Mouse (Mus musculus) heart, postnatal 0 days (tissue): ENCODE results near the gene Gm37240. TPM values are rescaled to one million over a fixed set of nuclear protein-coding genes. Genes with fewer than 3 reads are reported as not detected.

Source experiments
- ATAC-seq: fragments of 200-750 bp; cut with Nextera tagmentation; 2 replicates; pipeline ENCODE4 v1.8.0; 2017; ENCODE audit warnings: low read depth, moderate number of reproducible peaks, moderate library complexity; ENCODE audit not compliant: insufficient read depth
- DNase-seq: peaks from one replicate; pipeline ENCODE4 v3.0.0-alpha.2; 2016; ENCODE audit warnings: low spot score
- H3K27ac ChIP-seq: fragments of 300-500 bp; sonication (generic); 2 replicates; pipeline ENCODE4 v1.5.1; 2014; ENCODE audit warnings: low read depth, mild to moderate bottlenecking
- H3K27me3 ChIP-seq: fragments of 300-500 bp; sonication (generic); 2 replicates; pipeline ENCODE4 v1.6.1; 2014; ENCODE audit warnings: low read length, mixed read lengths; ENCODE audit not compliant: control insufficient read depth, insufficient read depth
- H3K36me3 ChIP-seq: fragments of 300-500 bp; sonication (generic); replicated peaks from 2 replicates; pipeline ENCODE4 v1.6.1; 2014; ENCODE audit warnings: low read length, mixed read lengths; ENCODE audit not compliant: control insufficient read depth, insufficient read depth
- H3K4me1 ChIP-seq: fragments of 300-500 bp; sonication (generic); 2 replicates; pipeline ENCODE4 v1.6.1; 2014; ENCODE audit warnings: antibody characterized with exemption; ENCODE audit not compliant: control insufficient read depth, insufficient read depth
- H3K4me2 ChIP-seq: fragments of 300-500 bp; sonication (generic); 2 replicates; pipeline ENCODE4 v1.6.1; 2014; ENCODE audit warnings: low read depth, mild to moderate bottlenecking, low read length, moderate library complexity
- H3K4me3 ChIP-seq: fragments of 300-500 bp; sonication (generic); 2 replicates; pipeline ENCODE4 v1.5.1; 2014; ENCODE audit warnings: low read depth, low read length
- H3K9ac ChIP-seq: fragments of 300-500 bp; sonication (generic); replicated peaks from 2 replicates; pipeline ENCODE4 v1.6.1; 2014; ENCODE audit warnings: low read depth, low read length, mixed read lengths
- H3K9me3 ChIP-seq: fragments of 300-500 bp; sonication (generic); replicated peaks from 2 replicates; pipeline ENCODE4 v1.6.1; 2016; ENCODE audit warnings: low read length; ENCODE audit not compliant: control insufficient read depth
- CTCF ChIP-seq: IDR thresholded peaks from 2 replicates; pipeline ENCODE4 v1.5.1; 2016; ENCODE audit warnings: antibody characterized with exemption, control low read depth, low read depth
- EP300 ChIP-seq: IDR thresholded peaks from 2 replicates; pipeline ENCODE4 v1.6.1; 2016; ENCODE audit warnings: antibody characterized with exemption, low read depth
- WGBS: fragments of 180-500 bp; shearing (Covaris S2); extraction: QIAGEN DNeasy Blood & Tissue Kit; methylation state at CpG from one replicate; pipeline ENCODE4 v1.1.7; 2014; 5-methylcytosine and 5-hydroxymethylcytosine counted together
- polyA plus RNA-seq: library from polyadenylated mRNA; unstranded; fragments of >200 nt; fragmentation: Nextera tagmentation; extraction: Ambion mirVana; gene quantifications from 2 replicates; pipeline ENCODE4 v1.2.1, GENCODE M21; 2015
- total RNA-seq: library from RNA; depleted of rRNA; stranded (reverse); fragments of >200 nt; gene quantifications from 2 replicates; pipeline ENCODE4 v1.2.3, GENCODE M21; 2014; ENCODE audit warnings: low replicate concordance

Gm37240 gene
- total and polyA plus RNA-seq, 2 experiments from 2014 or later, result 21.7 to 72.1 TPM

DNA sequence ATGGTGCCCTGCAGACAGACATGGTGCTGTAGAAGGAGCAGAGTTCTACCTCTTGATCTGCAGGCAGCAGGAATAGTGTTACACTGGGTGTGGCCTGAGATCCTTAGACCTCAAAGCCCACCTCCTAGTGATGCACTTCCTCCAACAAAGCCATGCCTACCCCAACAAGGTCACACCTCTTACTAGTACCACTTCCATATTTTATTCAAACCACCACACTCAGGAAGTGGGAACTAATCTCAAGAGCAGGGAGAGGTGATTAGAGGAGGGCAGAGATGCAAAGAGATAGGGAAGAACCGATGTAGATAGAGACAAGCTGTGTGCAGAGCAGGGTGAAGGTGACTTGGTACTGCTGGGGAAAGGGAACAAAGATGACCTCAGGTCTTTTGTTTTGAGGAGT, 773.8 kb downstream of the Gm37240 start:
- Histone ChIP-seq H3K27ac (no peak overlapping the region), H3K27me3 (no peaks in the 10 kb centered on the region), H3K36me3 (no peaks in the 10 kb centered on the region), H3K4me2 (no peak overlapping the region), H3K9me3 (no peaks in the 10 kb centered on the region), H3K4me3 (no peak overlapping the region), H3K9ac (no peak overlapping the region), H3K4me1 (peaks cover 19% of the 10 kb centered on the region; the same call in 1 of the 2 replicates)
- ATAC-seq (no peak), DNase-seq (no peak)
- whole genome bisulfite sequencing, result 41% methylated on average over 1 of the region's 1 CpGs
- no peak for TF ChIP-seq CTCF
- TF ChIP-seq EP300, result no peak

DNA sequence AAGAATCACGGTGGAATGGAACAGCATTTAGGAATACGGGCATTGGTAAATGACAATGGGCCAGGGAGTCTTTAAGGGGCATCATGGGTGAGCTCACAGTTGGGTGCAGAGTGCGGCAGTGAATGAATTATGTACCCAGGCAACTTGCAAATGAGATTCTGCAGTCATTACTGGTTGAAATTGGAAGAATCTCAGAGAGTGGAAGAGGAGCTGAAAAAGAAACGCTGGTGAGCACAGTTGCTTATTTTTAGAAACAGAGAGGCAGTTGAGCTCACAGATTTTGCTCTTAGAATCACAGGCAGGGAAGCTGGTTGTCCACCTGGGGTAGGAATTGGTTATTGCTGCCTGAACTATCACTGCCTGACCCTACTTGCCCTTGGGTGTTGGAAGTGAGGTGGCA, 776.6 kb downstream of the Gm37240 start:
- Histone ChIP-seq H3K4me3 (no peak overlapping the region), H3K9me3 (no peaks in the 10 kb centered on the region), H3K4me2 (no peak overlapping the region), H3K36me3 (no peaks in the 10 kb centered on the region), H3K9ac (no peak overlapping the region), H3K27ac (no peak overlapping the region), H3K27me3 (no peaks in the 10 kb centered on the region), H3K4me1 (peaks cover 13% of the 10 kb centered on the region; the same call in 1 of the 2 replicates)
- WGBS, result 49% methylated on average over 4 of the region's 4 CpGs
- TF ChIP-seq CTCF (no peak), EP300 (no peak)
- ATAC-seq (no peak), DNase-seq (peak; percentile 7)

GRCm38 (mm10) chr3:85109221-85109620, 778.1 kb downstream of the Gm37240 start:
- Histone ChIP-seq H3K27ac (no peak overlapping the region), H3K27me3 (no peaks in the 10 kb centered on the region), H3K4me2 (no peak overlapping the region), H3K4me1 (peaks cover 13% of the 10 kb centered on the region; the same call in 1 of the 2 replicates), H3K4me3 (no peak overlapping the region), H3K9ac (no peak overlapping the region), H3K9me3 (no peaks in the 10 kb centered on the region), H3K36me3 (no peaks in the 10 kb centered on the region)
- no peak for ATAC-seq
- 49% methylated on average over 2 of the region's 2 CpGs for WGBS
- DNase-seq, result no peak
- no peak for TF ChIP-seq CTCF
- no peak for TF ChIP-seq EP300

DNA sequence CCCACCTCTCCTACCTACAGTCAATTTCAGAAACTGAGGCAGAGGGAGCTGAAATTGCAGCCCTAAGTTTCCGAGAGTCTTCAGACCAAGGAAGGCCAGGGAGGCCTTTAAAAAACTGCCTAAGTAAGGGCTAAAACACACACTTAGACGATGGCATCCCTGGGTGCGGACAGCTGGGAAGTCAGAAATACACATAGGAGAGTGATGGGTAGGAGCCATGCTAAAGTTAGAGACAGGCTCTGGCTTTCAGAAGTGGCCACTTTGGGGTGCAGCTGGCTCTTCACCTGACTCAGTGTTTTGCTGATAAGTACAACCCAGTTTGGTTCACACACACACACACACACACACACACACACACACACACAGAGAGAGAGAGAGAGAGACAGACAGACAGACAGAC, 778.9 kb downstream of the Gm37240 start:
- Histone ChIP-seq H3K27ac (no peak overlapping the region), H3K9me3 (no peaks in the 10 kb centered on the region), H3K4me3 (no peak overlapping the region), H3K4me2 (no peak overlapping the region), H3K27me3 (no peaks in the 10 kb centered on the region), H3K4me1 (peaks cover 13% of the 10 kb centered on the region; the same call in 1 of the 2 replicates), H3K9ac (no peak overlapping the region), H3K36me3 (no peaks in the 10 kb centered on the region)
- WGBS, result 45% methylated on average over 3 of the region's 3 CpGs
- ATAC-seq, result no peak
- no peak for DNase-seq
- TF ChIP-seq EP300, result no peak
- TF ChIP-seq CTCF, result no peak

DNA sequence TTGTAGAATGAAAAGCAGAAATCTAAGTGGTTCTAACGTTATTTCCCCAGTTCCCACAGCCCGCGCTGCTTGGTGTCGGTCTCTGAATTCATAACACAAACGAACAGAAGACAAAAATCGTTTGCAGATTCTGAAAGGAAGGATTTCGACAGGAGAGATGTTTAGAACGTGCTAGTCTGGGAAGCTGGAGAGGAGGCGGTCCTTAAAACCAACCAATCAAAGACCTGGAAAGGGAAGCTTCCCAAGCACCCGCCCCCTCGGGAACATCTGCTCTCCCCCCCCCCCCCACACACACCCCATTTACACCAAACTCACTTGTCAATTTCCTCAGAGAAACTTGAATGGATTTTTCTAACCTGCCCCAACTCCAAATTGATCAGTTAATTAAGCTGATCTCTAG, 780.4 kb downstream of the Gm37240 start:
- Histone ChIP-seq H3K27ac (no peak overlapping the region), H3K9ac (no peak overlapping the region), H3K36me3 (no peaks in the 10 kb centered on the region), H3K4me3 (no peak overlapping the region), H3K27me3 (no peaks in the 10 kb centered on the region), H3K4me1 (0 out of 2 replicates have a peak, but pooled peaks cover 6% of the 10 kb centered on the region), H3K9me3 (no peaks in the 10 kb centered on the region), H3K4me2 (no peak overlapping the region)
- TF ChIP-seq CTCF, result no peak
- TF ChIP-seq EP300, result no peak
- ATAC-seq (no peak), DNase-seq (no peak)
- 56% methylated on average over 11 of the region's 11 CpGs for WGBS

GRCm38 (mm10) chr3:85104301-85104700, 783.0 kb downstream of the Gm37240 start:
- ATAC-seq, result no peak
- H3K4me2 ChIP-seq, result no peak overlapping the region
- H3K27me3 ChIP-seq, result no peaks in the 10 kb centered on the region
- H3K9me3 ChIP-seq, result no peaks in the 10 kb centered on the region
- H3K9ac ChIP-seq, result no peak overlapping the region
- no peaks in the 10 kb centered on the region for H3K4me1 ChIP-seq
- TF ChIP-seq EP300 (no peak), CTCF (no peak)
- no peak overlapping the region for H3K27ac ChIP-seq
- DNase-seq, result no peak
- WGBS, result 50% methylated on average over 5 of the region's 5 CpGs
- no peak overlapping the region for H3K4me3 ChIP-seq
- no peaks in the 10 kb centered on the region for H3K36me3 ChIP-seq
